Mouse (Mus musculus) embryonic facial prominence, embryonic 15.5 days (tissue): ENCODE results near the gene Spp1. TPM values are rescaled to one million over a fixed set of nuclear protein-coding genes. Genes with fewer than 3 reads are reported as not detected.

Experiments
- ATAC-seq: fragments of 200-750 bp; cut with Nextera tagmentation; 2 replicates; pipeline ENCODE4 v1.8.0; 2017; ENCODE audit warnings: low read depth, moderate TSS enrichment; ENCODE audit not compliant: insufficient number of reproducible peaks, low FRiP score, low TSS enrichment
- H3K27ac ChIP-seq: fragments of 300-500 bp; sonication (generic); replicated peaks from 2 replicates; pipeline ENCODE4 v1.5.1; 2015; ENCODE audit warnings: mild to moderate bottlenecking, inconsistent platforms
- H3K27me3 ChIP-seq: fragments of 300-500 bp; sonication (generic); 2 replicates; pipeline ENCODE4 v1.6.1; 2015; ENCODE audit warnings: inconsistent platforms
- H3K36me3 ChIP-seq: fragments of 300-500 bp; sonication (generic); 2 replicates; pipeline ENCODE4 v1.6.1; 2015; ENCODE audit warnings: mild to moderate bottlenecking, inconsistent platforms
- H3K4me1 ChIP-seq: fragments of 300-500 bp; sonication (generic); 2 replicates; pipeline ENCODE4 v1.6.1; 2015; ENCODE audit warnings: inconsistent platforms
- H3K4me2 ChIP-seq: fragments of 300-500 bp; sonication (generic); replicated peaks from 2 replicates; pipeline ENCODE4 v1.6.1; 2015; ENCODE audit warnings: mild to moderate bottlenecking, inconsistent platforms
- H3K4me3 ChIP-seq: fragments of 300-500 bp; sonication (generic); replicated peaks from 2 replicates; pipeline ENCODE4 v1.5.1; 2015; ENCODE audit warnings: mild to moderate bottlenecking, inconsistent platforms
- H3K9ac ChIP-seq: fragments of 300-500 bp; sonication (generic); 2 replicates; pipeline ENCODE4 v1.6.1; 2015; ENCODE audit warnings: inconsistent platforms
- H3K9me3 ChIP-seq: fragments of 300-500 bp; sonication (generic); replicated peaks from 2 replicates; pipeline ENCODE4 v1.6.1; 2016; ENCODE audit warnings: inconsistent platforms
- WGBS: fragments of 180-500 bp; shearing (Covaris S2); methylation state at CpG from one replicate; pipeline ENCODE4 v1.1.7; 2015; 5-methylcytosine and 5-hydroxymethylcytosine counted together
- polyA plus RNA-seq: library from polyadenylated mRNA; unstranded; fragments of >200 nt; fragmentation: Nextera tagmentation; extraction: Ambion mirVana; gene quantifications from 2 replicates; pipeline ENCODE4 v1.2.1, GENCODE M21; 2015

Spp1 gene
- polyA plus RNA-seq, 1 experiment from 2014 or later: 448 TPM

DNA sequence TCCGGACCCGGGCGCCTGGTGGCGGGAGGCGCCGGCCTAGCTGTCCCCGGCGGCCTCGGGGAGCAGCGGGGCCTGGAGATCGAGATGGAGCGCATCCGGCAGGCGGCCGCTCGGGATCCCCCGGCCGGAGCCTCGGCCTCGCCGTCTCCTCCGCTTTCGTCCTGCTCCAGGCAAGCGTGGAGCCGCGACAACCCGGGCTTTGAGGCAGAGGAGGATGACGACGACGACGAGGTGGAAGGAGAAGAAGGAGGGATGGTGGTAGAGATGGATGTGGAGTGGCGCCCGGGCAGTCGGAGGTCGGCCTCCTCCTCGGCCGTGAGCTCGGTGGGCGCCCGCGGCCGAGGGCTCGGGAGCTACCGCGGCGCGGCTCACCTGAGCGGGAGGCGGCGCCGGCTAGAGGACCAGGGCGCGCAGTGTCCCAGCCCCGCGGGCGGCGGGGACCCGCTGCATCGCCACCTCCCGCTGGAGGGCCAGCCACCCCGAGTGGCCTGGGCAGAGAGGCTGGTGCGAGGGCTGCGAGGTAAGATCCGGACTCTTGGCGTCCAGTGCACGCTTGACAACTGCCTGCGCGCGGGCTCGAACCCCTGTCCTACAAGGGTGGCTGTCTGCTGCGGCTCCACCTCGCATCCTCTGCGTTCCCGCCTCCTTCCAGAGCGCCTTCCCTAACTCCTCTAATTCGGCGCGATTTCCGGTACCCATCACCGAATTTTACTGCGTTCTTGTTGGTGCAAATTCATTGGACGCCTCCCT is 25.0 kb downstream of the Spp1 start:
- Histone ChIP-seq H3K4me3 (peak overlapping the region; percentile 76), H3K27me3 (no peaks in the 10 kb centered on the region), H3K4me2 (peak overlapping the region; percentile 69), H3K4me1 (peaks cover 12% of the 10 kb centered on the region; the same call in 1 of the 2 replicates), H3K27ac (peak overlapping the region; percentile 92), H3K9ac (peak overlapping the region; percentile 86), H3K36me3 (0 out of 2 replicates have a peak, but pooled peaks cover 2% of the 10 kb centered on the region), H3K9me3 (no peaks in the 10 kb centered on the region)
- peak; percentile 65 for ATAC-seq
- under 1% methylated on average over 62 of the region's 82 CpGs for WGBS

DNA sequence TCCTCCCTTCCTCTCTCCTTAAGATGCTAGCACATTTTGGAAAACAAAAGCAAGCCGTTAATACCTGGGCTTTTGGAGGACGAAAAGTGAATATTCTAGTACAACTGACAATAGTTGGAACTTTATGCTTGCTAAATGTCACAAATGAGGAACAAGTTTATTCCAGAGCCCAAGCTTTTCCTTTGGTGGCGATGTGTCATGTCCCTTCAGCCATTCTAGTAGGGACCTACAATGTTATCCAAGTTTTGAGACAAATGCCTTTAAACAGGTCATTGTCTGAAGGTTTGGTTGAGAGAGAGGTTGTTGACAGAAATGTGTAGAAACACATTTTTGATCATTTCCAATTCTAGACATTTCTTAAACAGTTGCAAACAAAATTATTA is 25.5 kb downstream of the Spp1 start:
- WGBS: 12% methylated on average over 3 of the region's 3 CpGs
- peaks cover 12% of the 10 kb centered on the region; the same call in 1 of the 2 replicates for H3K4me1 ChIP-seq
- no peaks in the 10 kb centered on the region for H3K27me3 ChIP-seq

DNA sequence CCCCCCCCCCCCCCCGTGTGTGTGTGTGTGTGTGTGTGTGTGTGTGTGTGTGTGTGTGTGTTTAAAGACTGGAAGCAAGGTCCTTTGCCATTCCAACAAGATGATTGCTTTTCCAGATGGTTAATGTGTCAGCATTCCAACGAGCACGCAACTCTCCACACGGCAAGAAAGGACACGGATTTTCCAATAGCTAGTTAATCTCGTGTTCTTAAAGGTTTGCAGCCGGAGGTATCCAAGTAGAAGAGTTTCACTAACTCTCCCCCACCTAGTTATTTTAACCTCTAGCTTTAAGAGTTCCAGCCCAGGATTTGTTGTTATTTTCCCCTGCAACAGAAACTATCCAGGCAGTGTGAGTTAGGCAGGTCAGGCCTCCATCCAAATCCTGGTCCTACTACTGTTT is 25.9 kb downstream of the Spp1 start:
- Histone ChIP-seq H3K27ac (no peak overlapping the region), H3K9me3 (no peaks in the 10 kb centered on the region), H3K36me3 (peaks cover 7% of the 10 kb centered on the region; the same call in 1 of the 2 replicates), H3K4me1 (peaks cover 13% of the 10 kb centered on the region; the same call in 1 of the 2 replicates), H3K27me3 (no peaks in the 10 kb centered on the region), H3K4me3 (peak overlapping the region; percentile 76), H3K9ac (no peak overlapping the region), H3K4me2 (peak overlapping the region; percentile 69)
- ATAC-seq: no peak
- WGBS: 35% methylated on average over 6 of the region's 7 CpGs

More for the DNA sequence above, 25.5 kb downstream of the Spp1 start:
- Histone ChIP-seq H3K4me2 (peak overlapping the region; percentile 69), H3K4me3 (peak overlapping the region; percentile 76), H3K36me3 (peaks cover 5% of the 10 kb centered on the region; the same call in 1 of the 2 replicates), H3K27ac (peak overlapping the region; percentile 92), H3K9me3 (no peaks in the 10 kb centered on the region), H3K9ac (no peak overlapping the region; the same call in 1 of the 2 replicates)
- ATAC-seq: no peak

DNA sequence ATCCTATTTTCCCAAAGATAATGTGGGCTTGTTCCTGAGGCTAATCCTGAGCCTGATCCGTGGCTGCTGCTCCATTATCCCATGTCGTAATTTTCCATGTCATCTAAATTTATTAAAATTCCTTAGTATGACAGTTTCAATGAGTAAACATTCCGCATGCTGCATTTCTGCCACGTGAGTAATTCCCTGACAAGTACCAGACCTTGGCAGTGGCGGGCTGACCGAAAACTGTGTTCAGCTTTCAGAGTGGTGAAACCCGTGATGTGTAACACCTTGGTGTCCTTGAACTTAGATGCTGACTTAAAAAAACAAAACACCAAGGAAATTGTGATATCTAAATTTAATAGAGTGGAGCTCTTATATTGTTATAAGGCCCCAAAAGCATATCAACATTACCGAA is 30.4 kb downstream of the Spp1 start:
- WGBS: 62% methylated on average over 8 of the region's 8 CpGs
- H3K36me3 ChIP-seq: peaks cover 36% of the 10 kb centered on the region

DNA sequence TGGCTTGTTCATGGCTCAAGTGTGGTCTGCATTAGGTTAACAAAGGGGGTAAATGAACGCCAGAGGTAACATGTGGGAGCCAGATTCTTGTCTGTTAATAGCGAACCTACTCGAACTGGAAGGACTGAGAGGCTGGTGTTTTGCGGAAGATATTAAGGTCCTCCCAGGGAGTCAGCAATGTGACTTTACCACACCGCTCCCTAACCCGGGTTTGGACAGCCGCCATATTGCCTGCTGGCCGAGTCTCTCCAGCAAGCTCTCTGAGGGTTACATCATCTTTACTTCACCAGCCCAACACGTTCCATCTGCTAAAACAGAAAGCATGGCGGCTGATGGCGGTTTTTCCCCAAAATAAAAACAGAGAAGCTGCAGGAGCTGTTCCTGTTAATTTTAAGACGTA is 30.8 kb downstream of the Spp1 start:
- Histone ChIP-seq H3K4me1 (peaks cover 6% of the 10 kb centered on the region; the same call in 1 of the 2 replicates), H3K27me3 (no peaks in the 10 kb centered on the region), H3K4me2 (no peak overlapping the region), H3K9ac (no peak overlapping the region), H3K9me3 (no peaks in the 10 kb centered on the region), H3K27ac (peak overlapping the region; percentile 31; the same call in 1 of the 2 replicates), H3K36me3 (peaks cover 39% of the 10 kb centered on the region), H3K4me3 (no peak overlapping the region)
- ATAC-seq: peak; percentile 43; the same call in 1 of the 2 replicates
- WGBS: 68% methylated on average over 12 of the region's 12 CpGs

More for the DNA sequence above, 30.4 kb downstream of the Spp1 start:
- ATAC-seq: no peak
- Histone ChIP-seq H3K9me3 (no peaks in the 10 kb centered on the region), H3K27me3 (no peaks in the 10 kb centered on the region), H3K27ac (peak overlapping the region; percentile 31; the same call in 1 of the 2 replicates), H3K4me1 (peaks cover 6% of the 10 kb centered on the region; the same call in 1 of the 2 replicates), H3K4me2 (no peak overlapping the region), H3K9ac (no peak overlapping the region), H3K4me3 (no peak overlapping the region)

DNA sequence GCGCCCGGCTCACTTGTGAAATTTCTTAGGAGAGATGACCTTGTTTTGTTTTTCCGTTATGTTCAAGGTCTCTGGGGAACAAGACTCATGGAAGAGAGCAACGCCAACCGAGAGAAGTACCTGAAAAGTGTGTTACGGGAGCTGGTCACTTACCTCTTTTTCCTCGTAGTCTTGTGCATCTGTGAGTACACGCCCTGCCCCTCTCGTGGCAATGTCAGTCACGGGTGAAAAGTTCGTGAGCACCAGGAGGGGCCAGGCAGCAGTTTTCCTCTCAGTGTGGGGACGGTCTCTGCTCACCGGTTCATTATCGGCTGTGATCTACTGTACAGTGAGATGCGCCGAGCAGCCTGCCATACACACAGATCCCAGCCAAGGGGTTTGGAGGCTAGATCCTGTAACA is 31.9 kb downstream of the Spp1 start:
- H3K9ac ChIP-seq: no peak overlapping the region
- no peaks in the 10 kb centered on the region for H3K27me3 ChIP-seq
- H3K36me3 ChIP-seq: peaks cover 49% of the 10 kb centered on the region
- no peaks in the 10 kb centered on the region for H3K9me3 ChIP-seq
- H3K4me1 ChIP-seq: peaks cover 4% of the 10 kb centered on the region; the same call in 1 of the 2 replicates
- ATAC-seq: no peak
- H3K4me3 ChIP-seq: no peak overlapping the region
- no peak overlapping the region for H3K27ac ChIP-seq
- WGBS: 93% methylated on average over 16 of the region's 16 CpGs
- no peak overlapping the region for H3K4me2 ChIP-seq

DNA sequence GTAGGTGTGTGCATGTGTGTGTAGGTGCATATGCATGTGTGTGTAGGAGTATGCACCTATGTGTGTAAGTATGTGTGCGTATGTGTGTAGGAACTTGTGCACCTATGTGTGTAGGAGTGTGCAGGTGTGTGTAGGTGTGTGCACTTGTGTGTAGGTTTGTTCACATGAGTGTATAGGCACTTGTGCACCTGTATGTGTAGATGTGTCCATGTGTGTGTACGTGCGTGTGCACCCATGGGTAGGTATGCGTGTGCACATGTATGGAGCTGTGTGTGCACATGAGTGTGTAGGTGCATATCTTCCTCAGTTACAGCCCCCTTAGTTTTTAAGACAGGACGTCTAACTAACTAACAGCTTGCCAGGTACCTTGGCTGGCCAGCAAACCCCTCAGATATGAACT is 33.7 kb downstream of the Spp1 start:
- no peak for ATAC-seq
- Histone ChIP-seq H3K4me1 (peaks cover 4% of the 10 kb centered on the region; the same call in 1 of the 2 replicates), H3K9me3 (no peaks in the 10 kb centered on the region), H3K27ac (no peak overlapping the region), H3K36me3 (peaks cover 65% of the 10 kb centered on the region), H3K4me2 (no peak overlapping the region), H3K4me3 (no peak overlapping the region), H3K9ac (no peak overlapping the region), H3K27me3 (no peaks in the 10 kb centered on the region)
- 91% methylated on average over 5 of the region's 5 CpGs for WGBS

DNA sequence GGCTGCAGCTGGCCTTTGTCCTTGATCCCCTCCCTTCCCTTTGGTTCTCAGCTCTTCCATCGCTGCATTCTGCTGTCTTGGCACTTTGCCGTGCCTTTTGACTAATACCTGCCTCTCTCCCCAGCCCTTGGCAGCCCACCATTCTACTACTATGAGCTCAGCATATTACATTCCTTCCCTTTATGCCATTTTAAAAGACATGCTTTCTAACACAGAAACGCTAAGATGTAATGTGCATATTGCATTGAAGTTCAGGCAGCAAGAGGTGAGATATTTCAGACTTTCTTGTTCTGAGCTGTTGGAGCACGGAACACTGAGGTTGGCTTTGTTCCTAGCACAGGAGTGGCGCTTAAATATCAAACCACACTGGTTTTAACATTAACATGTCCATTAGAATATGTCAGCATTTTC is 36.1 kb downstream of the Spp1 start:
- Histone ChIP-seq H3K9me3 (no peaks in the 10 kb centered on the region), H3K4me3 (no peak overlapping the region), H3K27ac (no peak overlapping the region), H3K9ac (no peak overlapping the region), H3K36me3 (peaks cover 56% of the 10 kb centered on the region), H3K4me2 (no peak overlapping the region), H3K4me1 (peaks cover 2% of the 10 kb centered on the region; the same call in 1 of the 2 replicates), H3K27me3 (no peaks in the 10 kb centered on the region)
- no peak for ATAC-seq
- WGBS: 77% methylated on average over 5 of the region's 5 CpGs

DNA sequence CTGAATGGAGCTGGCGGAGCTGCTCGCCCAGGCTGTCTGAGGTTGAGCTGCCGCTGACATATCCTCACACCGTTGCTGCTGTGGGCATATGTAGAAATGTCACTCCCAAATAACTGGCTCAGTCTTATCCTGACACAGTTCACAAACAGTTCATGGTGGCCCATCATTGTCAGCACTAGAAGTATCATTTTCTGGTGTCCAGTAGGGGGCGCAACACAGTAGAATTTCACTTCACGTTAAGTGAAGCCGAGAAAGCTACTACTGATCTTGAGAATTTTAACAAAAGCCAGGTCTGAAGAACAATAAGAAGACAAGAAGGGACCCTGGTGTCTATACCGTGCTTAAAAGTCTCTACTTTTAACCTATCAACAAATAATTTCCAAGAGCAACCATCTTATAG is 37.5 kb downstream of the Spp1 start:
- Histone ChIP-seq H3K9me3 (no peaks in the 10 kb centered on the region), H3K4me1 (no peaks in the 10 kb centered on the region), H3K9ac (no peak overlapping the region), H3K4me3 (no peak overlapping the region), H3K27me3 (no peaks in the 10 kb centered on the region), H3K4me2 (no peak overlapping the region), H3K36me3 (peaks cover 50% of the 10 kb centered on the region), H3K27ac (no peak overlapping the region)
- ATAC-seq: no peak
- WGBS: 96% methylated on average over 8 of the region's 8 CpGs

DNA sequence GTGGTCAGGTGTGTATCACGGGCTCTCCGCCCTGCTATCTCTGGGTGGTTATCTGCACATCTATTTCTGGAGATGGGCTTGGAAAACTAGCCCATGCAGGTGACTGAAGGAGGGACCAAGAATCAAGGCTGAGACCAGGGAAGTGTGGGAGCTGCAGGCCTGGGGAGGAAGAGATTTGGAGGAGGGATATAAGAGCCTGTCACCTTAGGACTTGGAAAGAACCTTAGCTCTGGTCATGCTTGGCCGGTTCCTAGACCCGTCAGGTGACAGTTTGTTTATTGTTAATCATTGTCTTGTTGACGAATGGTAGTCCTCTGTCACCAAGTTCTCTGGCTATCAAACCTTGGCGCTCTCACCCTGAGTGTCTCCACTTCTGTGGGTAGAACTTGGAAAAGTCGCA is 45.4 kb downstream of the Spp1 start:
- H3K4me2 ChIP-seq: no peak overlapping the region
- no peak overlapping the region for H3K27ac ChIP-seq
- no peak for ATAC-seq
- no peaks in the 10 kb centered on the region for H3K9me3 ChIP-seq
- H3K4me3 ChIP-seq: no peak overlapping the region
- H3K27me3 ChIP-seq: no peaks in the 10 kb centered on the region
- H3K9ac ChIP-seq: no peak overlapping the region
- H3K4me1 ChIP-seq: no peaks in the 10 kb centered on the region
- 97% methylated on average over 7 of the region's 7 CpGs for WGBS
- H3K36me3 ChIP-seq: peaks cover 68% of the 10 kb centered on the region

DNA sequence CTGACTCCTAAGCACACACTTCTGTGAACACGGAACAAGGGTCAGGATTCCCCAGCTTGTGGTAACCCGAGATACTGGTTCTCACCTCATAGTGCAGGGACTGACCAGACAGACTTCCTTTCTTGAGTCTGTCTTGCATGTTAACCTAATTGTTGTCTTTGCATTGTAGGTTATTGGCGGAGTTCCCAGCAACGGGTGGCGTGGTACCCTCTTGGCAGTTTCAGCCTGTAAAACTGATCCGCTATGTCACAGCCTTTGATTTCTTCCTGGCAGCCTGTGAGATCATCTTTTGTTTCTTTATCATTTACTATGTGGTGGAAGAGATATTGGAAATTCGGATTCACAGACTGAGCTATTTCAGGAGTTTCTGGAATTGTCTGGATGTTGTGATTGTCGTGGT is 47.9 kb downstream of the Spp1 start:
- WGBS: 84% methylated on average over 8 of the region's 8 CpGs
- Histone ChIP-seq H3K9ac (no peak overlapping the region), H3K4me1 (no peaks in the 10 kb centered on the region), H3K4me2 (no peak overlapping the region), H3K9me3 (no peaks in the 10 kb centered on the region), H3K36me3 (peaks cover 70% of the 10 kb centered on the region), H3K27me3 (no peaks in the 10 kb centered on the region), H3K4me3 (no peak overlapping the region), H3K27ac (no peak overlapping the region)
- ATAC-seq: no peak
